Mouse (Mus musculus): ENCODE measurements at regions not wholly inside any gene's neighbourhood (a gene's known extent, or its start where the extent isn't known, plus 50 kb on each side); places are given as distances from the start of the nearest gene placed in this dataset.
A peak's percentile ranks its signal among the peaks of the same experiment; 100 is the strongest.

- DNase-seq (ENCODE audit: low read depth, low spot score), result no peak
Measured at GRCm38 (mm10) chr7:40052255-40052654, 534.7 kb downstream of the Zfp619 start.

GRCm38 (mm10) chr7:40058836-40059235, 541.3 kb downstream of the Zfp619 start:
- no peak for DNase-seq (ENCODE audit: low read depth, low spot score)

- no peak for DNase-seq (ENCODE audit: low read depth, low spot score)
Measured at GRCm38 (mm10) chr7:40064631-40065030, 547.1 kb downstream of the Zfp619 start.

- DNase-seq (ENCODE audit: low read depth, low spot score), result no peak
Measured at GRCm38 (mm10) chr7:40065526-40065925, 548.0 kb downstream of the Zfp619 start.

- no peak for DNase-seq (ENCODE audit: low read depth, low spot score)
Measured at GRCm38 (mm10) chr7:40067378-40067777, 549.8 kb downstream of the Zfp619 start.

GRCm38 (mm10) chr7:40071313-40071712, 553.7 kb downstream of the Zfp619 start:
- no peak for DNase-seq (ENCODE audit: low read depth, low spot score)

GRCm38 (mm10) chr7:40072478-40072877, 554.9 kb downstream of the Zfp619 start:
- no peak for DNase-seq (ENCODE audit: low read depth, low spot score)

GRCm38 (mm10) chr7:40086236-40086635, 568.7 kb downstream of the Zfp619 start:
- no peak for DNase-seq (ENCODE audit: low read depth, low spot score)

GRCm38 (mm10) chr7:40097094-40097493, 579.5 kb downstream of the Zfp619 start:
- no peak for DNase-seq (ENCODE audit: low read depth, low spot score)

GRCm38 (mm10) chr7:40103057-40103945, 585.7 kb downstream of the Zfp619 start:
- DNase-seq (ENCODE audit: low read depth, low spot score), result no peak

GRCm38 (mm10) chr7:40142906-40143305, 625.3 kb downstream of the Zfp619 start:
- no peak for DNase-seq (ENCODE audit: low read depth, low spot score)

GRCm38 (mm10) chr7:40144431-40144830, 626.9 kb downstream of the Zfp619 start:
- no peak for DNase-seq (ENCODE audit: low read depth, low spot score)

- no peak for DNase-seq (ENCODE audit: low read depth, low spot score)
Measured at GRCm38 (mm10) chr7:40177570-40177969, 660.0 kb downstream of the Zfp619 start.

- no peak for DNase-seq (ENCODE audit: low read depth, low spot score)
Measured at GRCm38 (mm10) chr7:40195366-40195765, 677.8 kb downstream of the Zfp619 start.

GRCm38 (mm10) chr7:40202615-40203014, 685.0 kb downstream of the Zfp619 start:
- DNase-seq (ENCODE audit: low read depth, low spot score), result peak; percentile 3

- no peak for DNase-seq (ENCODE audit: low read depth, low spot score)
Measured at GRCm38 (mm10) chr7:40211956-40212355, 686.2 kb upstream of the Vstm2b start.

- no peak for DNase-seq (ENCODE audit: low read depth, low spot score)
Measured at GRCm38 (mm10) chr7:40212576-40212975, 685.6 kb upstream of the Vstm2b start.

GRCm38 (mm10) chr7:40213646-40214045, 684.5 kb upstream of the Vstm2b start:
- no peak for DNase-seq (ENCODE audit: low read depth, low spot score)

GRCm38 (mm10) chr7:40214395-40214794, 683.7 kb upstream of the Vstm2b start:
- DNase-seq (ENCODE audit: low read depth, low spot score), result no peak

GRCm38 (mm10) chr7:40215271-40215670, 682.9 kb upstream of the Vstm2b start:
- DNase-seq (ENCODE audit: low read depth, low spot score), result no peak

GRCm38 (mm10) chr7:40220549-40220948, 677.6 kb upstream of the Vstm2b start:
- DNase-seq (ENCODE audit: low read depth, low spot score), result no peak

GRCm38 (mm10) chr7:40245188-40245587, 652.9 kb upstream of the Vstm2b start:
- DNase-seq (ENCODE audit: low read depth, low spot score), result no peak

- no peak for DNase-seq (ENCODE audit: low read depth, low spot score)
Measured at GRCm38 (mm10) chr7:40248521-40248920, 649.6 kb upstream of the Vstm2b start.
